Mouse (Mus musculus): Measurements from ENCODE around the gene Polrmt.

Polrmt gene

DNA sequence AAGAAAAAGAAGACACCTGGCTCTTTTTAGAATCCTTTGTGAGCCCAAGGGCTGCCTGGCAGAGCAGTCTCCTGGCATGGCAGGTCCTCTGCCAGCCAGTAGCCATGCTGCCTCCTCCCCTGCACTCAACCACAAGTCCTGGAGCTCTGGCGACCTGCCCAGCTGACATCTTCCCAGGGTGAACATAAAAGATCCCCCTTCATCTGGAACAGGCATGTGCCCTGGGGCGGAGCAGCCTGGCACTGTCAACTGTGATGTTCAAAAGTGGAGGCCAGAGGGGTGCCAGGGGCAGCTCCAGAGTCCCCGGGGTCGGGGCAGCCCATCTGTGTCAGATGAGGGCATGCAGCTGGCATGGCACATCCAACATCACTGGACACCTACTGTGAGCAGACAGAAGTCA is 31.4 kb downstream of the Polrmt start:
- CTCF ChIA-PET = interaction anchor here in 3 of 4 experiments (0.6 to 1.6 kb wide), 7 partner anchors 11 to 81 kb away, joined by 3 to 5 read pairs (median 4); partner anchors contain the start of gene Bsg (in 3 of the 3)
- POLR2A ChIA-PET = interaction anchor here in 3 of 4 experiments (0.9 to 3.2 kb wide), 19 partner anchors 9 to 145 kb away, joined by 3 to 25 read pairs (median 6); partner anchors contain the start of genes Bsg (in 2 of the 3), Gzmm (in 1 of the 3) and Polrmt (in 1 of the 3)

DNA sequence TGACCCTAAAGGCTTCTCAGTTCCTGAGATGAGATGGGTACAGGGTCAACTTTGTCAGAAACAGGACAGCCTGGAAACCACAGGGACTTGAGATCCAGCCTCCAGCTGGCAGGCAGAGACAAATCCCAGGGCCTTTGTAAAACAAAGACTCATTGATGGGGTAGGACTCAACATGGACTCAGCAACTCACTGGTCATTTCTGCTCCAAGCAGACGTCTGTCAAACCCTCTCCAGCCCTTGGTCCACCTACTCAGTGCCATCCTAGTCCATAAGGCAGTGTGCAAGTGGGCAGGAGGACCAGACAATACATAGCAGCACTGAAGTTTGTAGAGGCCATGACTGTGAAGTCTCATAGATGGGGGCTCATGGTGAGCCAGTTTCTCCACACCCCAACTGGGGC is 33.2 kb downstream of the Polrmt start:
- CTCF ChIA-PET = no interaction called here
- POLR2A ChIA-PET = interaction anchor here in 3 of 4 experiments (0.6 to 3.2 kb wide), 7 partner anchors 8 to 147 kb away, joined by 3 to 20 read pairs (median 7); partner anchors contain the start of genes Bsg (in 1 of the 3) and Gzmm (in 1 of the 3)

DNA sequence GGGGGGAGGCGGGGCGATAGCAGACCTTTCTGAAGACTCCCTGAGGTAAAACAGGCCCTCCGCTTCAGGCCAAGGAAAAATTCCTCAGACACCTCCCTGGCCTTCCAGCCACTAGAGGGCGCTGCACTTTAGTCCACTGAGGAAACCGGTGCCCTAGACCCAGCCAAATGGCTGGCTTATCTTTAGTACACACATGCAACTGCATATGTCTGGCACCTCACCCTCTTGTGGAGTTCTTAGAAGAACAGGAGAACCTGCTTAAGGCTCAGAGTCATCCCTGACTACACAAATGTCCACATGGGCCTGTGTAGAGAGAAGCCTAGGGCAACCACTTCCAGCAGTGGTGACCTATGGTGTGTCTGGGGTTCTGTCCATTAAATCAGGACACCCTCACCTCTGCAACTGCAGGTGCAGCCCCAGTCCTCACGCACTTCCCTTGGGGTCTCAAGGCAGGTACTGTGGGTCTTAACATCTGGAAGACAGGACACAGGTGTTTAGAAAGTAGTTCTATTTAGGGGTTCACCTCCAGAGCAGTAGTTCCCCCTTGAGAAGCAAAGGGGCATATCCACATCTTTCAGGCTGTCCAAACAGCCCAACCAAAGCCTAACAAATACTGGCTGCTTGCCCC is 33.8 kb downstream of the Polrmt start:
- POLR2A ChIA-PET = interaction anchor here in 3 of 4 experiments (0.6 to 3.2 kb wide), 12 partner anchors 9 to 1889 kb away, joined by 3 to 20 read pairs (median 4); partner anchors contain the start of genes Bsg (in 1 of the 3), Gzmm (in 1 of the 3), Polrmt (in 1 of the 3) and Ptbp1 (in 1 of the 3)

DNA sequence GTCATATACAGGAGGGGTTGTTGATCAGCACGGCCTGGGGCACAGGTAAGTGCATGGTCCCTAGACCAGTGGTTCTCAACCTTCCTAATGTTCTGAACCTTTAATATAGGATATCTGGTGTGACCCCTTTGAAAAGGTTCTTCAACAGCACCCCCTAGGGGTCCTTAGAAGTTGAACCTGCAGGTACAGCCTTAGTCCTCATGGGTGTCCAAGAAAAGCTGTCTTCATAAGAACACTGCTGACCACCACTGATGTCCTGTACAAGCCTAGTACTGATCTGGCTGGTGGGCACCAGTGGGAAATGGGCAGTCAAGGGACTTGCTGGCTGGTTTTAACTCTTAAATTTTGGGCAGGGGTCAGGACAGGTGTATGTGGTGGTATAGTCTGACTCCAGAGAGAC is 34.4 kb downstream of the Polrmt start:
- CTCF ChIA-PET = interaction anchor here (0.5 to 1.2 kb wide), 38 partner anchors 8 to 557 kb away, joined by 3 to 10 read pairs (median 4); partner anchors contain the start of genes Madcam1 (in 2 of the 4), Bsg (in 1 of the 4), Cdc34 (in 1 of the 4) and Palm (in 1 of the 4)
- POLR2A ChIA-PET = interaction anchor here in 3 of 4 experiments (0.6 to 2.5 kb wide), 10 partner anchors 8 to 1889 kb away, joined by 3 to 9 read pairs (median 3); partner anchors contain the start of genes Bsg (in 1 of the 3), Polrmt (in 1 of the 3) and Ptbp1 (in 1 of the 3)

More for the DNA sequence above, 33.8 kb downstream of the Polrmt start:
- CTCF ChIA-PET = interaction anchor here (0.5 to 1.0 kb wide), 33 partner anchors 9 to 557 kb away, joined by 3 to 10 read pairs (median 4); partner anchors contain the start of genes Bsg (in 1 of the 4), Cdc34 (in 1 of the 4), Madcam1 (in 1 of the 4) and Palm (in 1 of the 4)

DNA sequence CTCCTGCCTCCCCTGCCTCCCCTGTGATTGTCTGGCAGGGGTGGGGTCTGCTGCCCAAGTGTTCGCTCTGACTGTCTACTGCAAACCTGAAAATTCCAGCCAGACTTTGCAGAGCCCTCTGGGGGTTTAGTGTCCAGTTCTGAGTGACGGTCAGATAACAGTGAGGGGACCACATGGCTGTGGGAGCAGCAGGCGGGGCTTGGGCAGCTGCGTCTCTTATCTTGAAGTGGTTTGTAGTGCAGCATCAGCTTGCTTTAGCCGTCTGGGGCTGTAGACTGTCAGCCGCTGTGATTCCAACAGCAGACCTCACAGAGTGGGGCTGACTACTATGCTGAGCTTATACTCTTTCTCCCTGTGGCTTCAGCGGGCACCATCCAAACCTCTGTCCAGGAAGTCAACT is 37.1 kb downstream of the Polrmt start:
- CTCF ChIA-PET = interaction anchor here in 3 of 4 experiments (0.6 to 3.4 kb wide), 14 partner anchors 9 to 114 kb away, joined by 3 to 12 read pairs (median 4); partner anchors contain the start of gene Polrmt (in 1 of the 3)
- POLR2A ChIA-PET = interaction anchor here in 2 of 4 experiments (0.6 to 8.4 kb wide), 20 partner anchors 9 to 668 kb away, joined by 3 to 197 read pairs (median 4); partner anchors contain the start of genes C2cd4c (in 2 of the 2), Gzmm (in 2 of the 2), Tpgs1 (in 2 of the 2) and Cdc34 (in 1 of the 2)

DNA sequence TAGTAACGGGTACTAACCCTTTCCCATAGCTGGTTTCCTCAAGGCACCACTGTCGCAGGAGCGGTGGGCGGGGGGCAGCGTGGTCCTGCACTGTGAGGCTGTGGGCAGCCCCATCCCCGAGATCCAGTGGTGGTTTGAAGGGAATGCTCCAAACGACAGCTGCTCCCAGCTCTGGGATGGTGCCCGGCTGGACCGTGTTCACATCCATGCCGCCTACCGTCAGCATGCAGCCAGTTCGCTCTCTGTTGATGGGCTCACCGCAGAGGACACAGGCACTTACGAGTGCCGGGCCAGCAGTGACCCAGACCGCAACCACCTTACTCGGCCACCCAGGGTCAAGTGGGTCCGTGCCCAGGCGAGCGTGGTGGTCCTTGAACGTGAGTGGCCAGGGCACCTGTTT is 37.7 kb downstream of the Polrmt start:
- ChIA-PET POLR2A (interaction anchor here in 2 of 4 experiments (0.7 to 8.4 kb wide), 24 partner anchors 8 to 276 kb away, joined by 3 to 197 read pairs (median 4); partner anchors contain the start of genes Cdc34 (in 2 of the 2), Gzmm (in 2 of the 2), Tpgs1 (in 2 of the 2) and Madcam1 (in 1 of the 2)), CTCF (interaction anchor here in 3 of 4 experiments (0.8 to 3.4 kb wide), 9 partner anchors 9 to 93 kb away, joined by 3 to 12 read pairs (median 4); partner anchors contain the start of gene Polrmt (in 1 of the 3))

DNA sequence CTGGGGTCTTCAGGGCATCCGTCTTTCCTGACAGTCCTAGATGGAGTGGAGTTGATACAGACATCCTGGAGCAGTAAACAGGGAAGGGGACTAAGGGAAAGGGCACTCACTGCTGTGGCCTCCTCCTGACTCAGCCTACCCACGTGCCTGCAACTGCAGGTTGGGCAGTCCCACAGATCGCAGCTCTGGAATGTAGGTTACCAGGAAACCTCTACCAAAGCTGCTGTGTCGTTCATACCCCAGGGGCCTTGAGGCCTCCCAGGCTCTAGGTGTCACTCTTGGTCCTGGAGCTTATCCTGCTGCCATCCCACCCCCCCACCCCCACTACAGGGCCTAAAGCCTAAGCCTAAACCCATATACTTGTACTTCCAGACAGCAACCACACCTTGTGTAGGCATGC is 38.6 kb downstream of the Polrmt start:
- CTCF ChIA-PET = interaction anchor here in 2 of 4 experiments (0.6 to 3.4 kb wide), 8 partner anchors 10 to 113 kb away, joined by 3 to 12 read pairs (median 3); partner anchors contain the start of genes Cdc34 (in 1 of the 2) and Polrmt (in 1 of the 2)

DNA sequence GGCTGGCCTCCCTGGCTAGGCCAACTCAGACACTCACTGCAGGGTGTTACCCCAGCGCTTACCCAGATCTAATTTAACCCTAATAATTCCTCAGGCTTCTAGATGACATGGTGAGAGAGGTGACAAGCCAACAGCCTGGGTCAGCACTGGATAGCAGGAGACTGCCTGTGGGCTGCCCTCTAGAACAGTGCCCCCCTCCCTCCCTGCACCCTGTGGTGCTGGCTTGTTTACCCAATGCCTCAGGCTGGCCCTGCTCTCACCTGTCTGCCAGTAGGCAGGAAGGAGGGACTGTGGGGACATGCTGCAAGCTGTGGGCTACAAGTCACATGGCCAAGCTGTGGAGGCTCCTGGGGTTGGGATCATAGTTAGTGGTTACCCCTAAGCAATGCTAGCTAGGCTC is 39.2 kb downstream of the Polrmt start:
- CTCF ChIA-PET = interaction anchor here in 2 of 4 experiments (0.5 to 3.4 kb wide), 8 partner anchors 11 to 184 kb away, joined by 3 to 12 read pairs (median 3); partner anchors contain the start of genes Cdc34 (in 1 of the 2), Cfd (in 1 of the 2) and Polrmt (in 1 of the 2)
- POLR2A ChIA-PET = interaction anchor here (0.5 to 8.4 kb wide), 21 partner anchors 9 to 154 kb away, joined by 3 to 197 read pairs (median 4); partner anchors contain the start of genes Cdc34 (in 2 of the 4), Gzmm (in 2 of the 4), Polrmt (in 2 of the 4) and Tpgs1 (in 2 of the 4)

More for the DNA sequence above, 38.6 kb downstream of the Polrmt start:
- POLR2A ChIA-PET = interaction anchor here (0.5 to 8.4 kb wide), 29 partner anchors 10 to 277 kb away, joined by 3 to 197 read pairs (median 4); partner anchors contain the start of genes Cdc34 (in 2 of the 4), Gzmm (in 2 of the 4), Tpgs1 (in 2 of the 4) and Fgf22 (in 1 of the 4)

DNA sequence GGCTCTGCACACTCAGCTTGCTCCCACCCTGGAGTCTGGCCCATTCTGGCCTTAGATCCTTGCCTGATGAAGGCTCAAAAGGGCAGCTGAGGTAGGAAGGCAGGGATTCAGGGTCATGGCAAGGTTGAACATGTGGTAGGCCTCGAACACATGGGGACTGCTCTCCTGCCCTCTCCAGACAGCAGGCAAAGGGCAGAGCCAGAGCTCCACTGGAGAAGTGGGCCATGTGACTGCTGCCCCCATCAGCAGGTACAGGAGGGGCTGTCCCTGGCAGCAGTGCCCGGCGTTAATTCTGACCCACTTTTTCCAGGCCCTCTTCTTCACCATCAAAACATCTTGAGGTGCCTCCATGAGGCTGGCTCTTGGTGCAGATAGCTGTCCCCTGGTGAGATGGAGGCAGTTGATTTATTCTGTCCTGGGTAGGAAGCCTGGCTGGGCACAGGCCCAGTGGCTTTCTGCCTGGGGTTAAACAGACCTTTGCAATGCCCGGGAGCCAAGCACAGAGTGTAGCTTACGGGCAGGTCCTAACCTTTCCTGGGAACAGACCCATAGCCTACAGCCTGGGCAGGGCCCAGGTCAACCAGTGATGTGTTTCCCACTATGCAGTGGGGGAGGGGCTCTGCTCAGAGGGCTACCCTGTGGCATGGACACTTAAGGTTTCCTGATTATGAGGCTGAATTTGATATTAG is 39.8 kb downstream of the Polrmt start:
- ChIA-PET POLR2A (interaction anchor here in 3 of 4 experiments (0.6 to 8.4 kb wide), 20 partner anchors 8 to 131 kb away, joined by 3 to 197 read pairs (median 7); partner anchors contain the start of genes Cdc34 (in 2 of the 3), Gzmm (in 2 of the 3), Tpgs1 (in 2 of the 3) and Fgf22 (in 1 of the 3)), CTCF (interaction anchor here in 3 of 4 experiments (0.5 to 3.4 kb wide), 8 partner anchors 11 to 184 kb away, joined by 3 to 12 read pairs (median 3); partner anchors contain the start of gene Cfd (in 1 of the 3))

DNA sequence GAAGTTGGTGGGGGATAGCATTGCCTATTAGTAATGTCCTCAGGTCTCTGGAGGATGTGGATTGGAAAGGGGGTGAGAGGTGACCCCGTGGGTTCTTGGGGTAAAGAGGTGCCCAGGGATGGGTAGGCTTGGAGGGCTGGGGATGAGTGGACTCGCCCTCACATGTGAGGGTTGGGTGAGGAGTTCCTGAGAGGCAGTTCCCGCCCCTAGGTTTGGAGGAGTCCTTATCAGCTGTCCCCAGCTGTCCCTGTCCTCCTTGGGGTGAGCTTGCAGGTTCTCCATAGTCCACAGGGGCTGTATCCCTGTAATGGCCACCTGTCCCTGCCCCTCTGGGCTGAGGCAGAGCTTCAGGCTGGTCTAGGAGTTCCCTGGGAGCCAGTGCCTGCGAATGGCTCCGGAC is 40.4 kb downstream of the Polrmt start:
- POLR2A ChIA-PET = interaction anchor here in 3 of 4 experiments (0.6 to 8.4 kb wide), 25 partner anchors 8 to 159 kb away, joined by 3 to 197 read pairs (median 5); partner anchors contain the start of genes Cdc34 (in 2 of the 3), Gzmm (in 2 of the 3), Tpgs1 (in 2 of the 3) and Fgf22 (in 1 of the 3)
- CTCF ChIA-PET = interaction anchor here in 3 of 4 experiments (0.6 to 1.3 kb wide), 5 partner anchors 13 to 203 kb away, joined by 3 read pairs; partner anchors contain the start of gene Med16 (in 1 of the 3)

DNA sequence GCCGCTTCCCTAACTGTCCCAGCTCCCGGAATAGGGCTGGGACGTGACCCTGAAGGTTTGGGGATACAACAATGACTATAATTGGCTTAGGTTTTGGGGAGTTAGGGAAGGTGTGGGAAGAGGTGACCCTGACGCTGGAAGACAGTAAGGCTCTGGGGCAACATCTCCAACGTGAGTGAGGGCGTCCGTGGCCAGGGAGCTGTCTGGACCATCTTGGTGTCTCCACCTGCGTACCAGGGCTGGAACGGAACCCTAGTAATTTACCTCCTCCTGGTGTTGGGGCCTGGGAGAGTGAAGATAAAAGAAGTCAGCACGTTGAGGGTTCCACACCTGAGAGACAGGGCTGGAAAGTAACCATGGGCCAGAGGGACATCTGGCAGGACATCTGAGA is 41.4 kb downstream of the Polrmt start:
- ChIA-PET POLR2A (interaction anchor here (0.6 to 8.4 kb wide), 29 partner anchors 8 to 401 kb away, joined by 3 to 197 read pairs (median 7); partner anchors contain the start of genes Cdc34 (in 2 of the 4), Gzmm (in 2 of the 4), Tpgs1 (in 2 of the 4) and Med16 (in 1 of the 4)), CTCF (interaction anchor here in 3 of 4 experiments (0.5 to 2.3 kb wide), 9 partner anchors 9 to 75 kb away, joined by 3 to 16 read pairs (median 5); partner anchors contain the start of gene Madcam1 (in 1 of the 3))

DNA sequence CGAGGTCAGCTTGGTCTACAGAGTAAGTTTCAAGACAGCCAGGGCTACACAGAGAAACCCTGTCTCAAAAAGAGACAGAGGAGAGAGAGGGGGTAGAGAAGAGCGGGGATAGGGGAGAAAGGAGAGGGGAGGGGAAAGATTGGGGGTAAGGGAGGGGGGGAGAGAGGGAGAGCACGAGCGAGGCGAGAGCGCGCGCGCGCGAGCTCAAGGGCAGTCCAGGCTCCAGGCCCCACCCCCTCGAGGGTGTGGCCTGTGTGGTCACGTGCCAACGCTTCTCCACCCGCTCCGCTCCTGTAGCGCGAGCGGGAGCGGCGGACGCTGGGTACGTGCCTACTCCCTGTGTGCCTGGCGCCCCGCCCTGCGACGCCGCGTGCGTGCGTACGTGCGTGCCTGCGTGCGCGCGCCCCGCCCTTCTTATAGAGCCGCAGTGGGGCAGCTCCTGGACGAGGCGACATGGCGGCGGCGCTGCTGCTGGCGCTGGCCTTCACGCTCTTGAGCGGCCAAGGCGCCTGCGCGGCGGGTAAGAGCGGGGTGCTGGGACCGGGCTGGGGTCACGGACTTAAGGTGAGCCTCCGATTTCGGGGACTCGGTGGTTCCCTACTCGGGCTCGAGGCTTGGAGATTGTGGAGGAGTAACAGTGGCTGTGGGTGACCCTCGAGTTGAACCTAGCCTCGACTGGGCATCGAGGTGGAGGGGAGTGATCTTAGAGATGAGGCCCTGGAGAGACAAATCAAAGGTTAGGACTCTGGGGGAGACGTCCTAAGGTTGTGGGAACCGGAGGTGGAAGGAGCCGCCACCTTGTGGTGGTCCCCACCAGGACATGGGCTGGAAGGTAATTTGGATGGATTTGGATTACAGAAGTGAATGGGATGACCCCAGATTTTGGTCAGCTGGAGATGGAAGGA is 42.1 kb downstream of the Polrmt start, which contains the start of gene Bsg:
TSS of gene Bsg (plus strand) at position 427 of the 905 bp plus-strand sequence.
- POLR2A ChIA-PET = interaction anchor here (0.6 to 8.4 kb wide), 83 partner anchors 8 to 1695 kb away, joined by 3 to 197 read pairs (median 4); partner anchors contain the start of genes Cdc34 (in 3 of the 4), Gzmm (in 2 of the 4), Madcam1 (in 2 of the 4) and Polrmt (in 2 of the 4)
- CTCF ChIA-PET = interaction anchor here (0.5 to 2.3 kb wide), 49 partner anchors 8 to 802 kb away, joined by 3 to 23 read pairs (median 4); partner anchors contain the start of genes Madcam1 (in 2 of the 4), C2cd4c (in 1 of the 4), Cdc34 (in 1 of the 4) and Polrmt (in 1 of the 4)

DNA sequence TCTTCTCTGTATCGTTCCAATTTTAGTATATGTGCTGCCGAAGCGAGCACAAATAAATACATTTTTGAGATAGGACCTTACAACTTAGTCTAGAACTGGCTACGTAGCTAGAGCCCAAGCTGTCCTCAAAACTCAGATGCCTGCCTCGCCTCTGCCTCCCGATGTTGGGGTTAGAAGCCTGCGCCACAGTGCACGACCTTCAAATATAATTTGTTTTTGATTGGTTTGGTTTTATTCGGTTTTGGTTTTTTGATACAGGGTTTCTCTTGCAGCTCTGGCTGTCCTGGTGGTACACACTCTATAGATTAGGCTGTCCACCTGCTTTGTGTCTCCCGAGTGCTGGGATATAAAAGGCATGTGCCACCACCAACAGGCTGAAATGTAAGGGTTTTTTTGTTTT is 42.8 kb downstream of the Polrmt start:
- POLR2A ChIA-PET = interaction anchor here (0.6 to 8.4 kb wide), 71 partner anchors 9 to 1694 kb away, joined by 3 to 197 read pairs (median 4); partner anchors contain the start of genes Cdc34 (in 3 of the 4), Gzmm (in 2 of the 4), Madcam1 (in 2 of the 4) and Polrmt (in 2 of the 4)
- CTCF ChIA-PET = interaction anchor here in 3 of 4 experiments (0.5 to 2.3 kb wide), 44 partner anchors 8 to 802 kb away, joined by 3 to 23 read pairs (median 4); partner anchors contain the start of genes C2cd4c (in 1 of the 3), Cdc34 (in 1 of the 3), Madcam1 (in 1 of the 3) and Polrmt (in 1 of the 3)

DNA sequence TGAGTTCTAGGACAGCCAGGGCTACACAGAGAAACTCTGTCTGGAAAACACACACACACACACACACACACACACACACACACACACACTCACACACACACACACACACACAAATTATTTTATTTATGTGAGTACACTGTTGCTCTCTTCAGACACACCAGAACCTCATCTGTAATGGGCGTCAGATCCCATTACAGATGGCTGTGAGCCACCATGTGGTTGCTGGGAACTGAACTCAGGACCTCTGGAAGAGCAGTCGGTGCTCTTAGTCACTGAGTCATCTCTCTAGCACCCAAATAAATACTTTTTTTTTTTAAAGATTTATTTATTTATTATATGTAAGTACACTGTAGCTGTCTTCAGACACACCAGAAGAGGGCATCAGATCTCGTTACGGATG is 43.4 kb downstream of the Polrmt start:
- CTCF ChIA-PET = interaction anchor here in 2 of 4 experiments (1.2 to 2.3 kb wide), 9 partner anchors 8 to 79 kb away, joined by 3 to 23 read pairs (median 8); no protein-coding TSS in a partner anchor

More for the DNA sequence above, 43.4 kb downstream of the Polrmt start:
- POLR2A ChIA-PET = interaction anchor here in 3 of 4 experiments (0.6 to 8.4 kb wide), 17 partner anchors 10 to 956 kb away, joined by 3 to 197 read pairs (median 5); partner anchors contain the start of genes Cdc34 (in 2 of the 3), Gzmm (in 2 of the 3), Tpgs1 (in 2 of the 3) and Fstl3 (in 1 of the 3)

Data from embryonic stem cell, embryonic (primary cell).